Mouse (Mus musculus) ES-Bruce4 (cell line): Measurements from ENCODE around the gene Evl.

ENCODE experiments used
- CTCF ChIP-seq: IDR thresholded peaks from one replicate; pipeline ENCODE4 v1.8.1; 2011; ENCODE audit warnings: low read depth, low read length
- EP300 ChIP-seq: IDR thresholded peaks from 2 replicates; pipeline ENCODE4 v1.6.1; 2011; ENCODE audit warnings: low read depth, low read length; ENCODE audit not compliant: insufficient read depth
- POLR2A ChIP-seq: IDR thresholded peaks from one replicate; pipeline ENCODE4 v1.8.1; 2011; ENCODE audit warnings: low read length; ENCODE audit not compliant: insufficient read depth

- no peak for TF ChIP-seq CTCF
- TF ChIP-seq POLR2A: no peak
- no peak for TF ChIP-seq EP300
Observed at GRCm38 (mm10) chr12:108606321-108606720, 51.8 kb downstream of the Evl start.
